Mouse (Mus musculus) ovary, postnatal 36 days (tissue): ENCODE measurements around the gene Gldc.
A peak's percentile ranks its signal among the peaks of the same experiment; 100 is the strongest.

Experiments
- DNase-seq: peaks from one replicate; pipeline ENCODE4 v3.0.0; 2022; ENCODE audit warnings: low spot score, mixed read lengths

Gene Gldc

DNA sequence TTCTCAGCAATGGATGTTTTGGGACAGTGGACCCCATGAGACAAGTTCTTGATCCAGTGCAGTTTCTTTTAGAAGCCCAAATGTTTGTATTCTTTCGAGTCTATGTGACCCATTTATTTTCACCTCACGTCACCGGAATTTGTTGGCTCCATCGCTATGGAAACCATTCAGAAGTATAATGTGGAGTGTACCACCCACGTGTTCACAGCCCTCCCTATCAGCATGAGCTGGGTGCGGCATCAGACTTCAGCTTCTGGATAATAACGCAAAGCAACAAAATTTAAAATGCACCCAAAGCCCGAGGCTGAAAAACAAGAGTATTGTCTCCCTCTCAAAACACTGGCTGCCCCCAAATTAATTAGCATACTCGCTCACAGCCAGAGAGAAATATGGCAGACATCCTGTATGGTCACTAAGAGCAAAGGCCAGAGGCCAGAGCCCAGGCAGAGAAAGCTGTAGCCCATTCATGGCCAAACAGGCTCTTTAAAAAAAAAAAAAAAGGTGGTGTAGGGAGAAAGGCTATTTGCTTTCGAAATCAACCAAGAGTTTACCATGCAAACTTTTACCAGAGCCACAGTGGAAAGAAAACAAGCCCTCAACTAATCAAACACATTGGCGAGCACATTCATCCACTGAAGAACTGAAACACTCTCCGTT, 18.1 kb downstream of the Gldc start:
- no peak for DNase-seq

DNA sequence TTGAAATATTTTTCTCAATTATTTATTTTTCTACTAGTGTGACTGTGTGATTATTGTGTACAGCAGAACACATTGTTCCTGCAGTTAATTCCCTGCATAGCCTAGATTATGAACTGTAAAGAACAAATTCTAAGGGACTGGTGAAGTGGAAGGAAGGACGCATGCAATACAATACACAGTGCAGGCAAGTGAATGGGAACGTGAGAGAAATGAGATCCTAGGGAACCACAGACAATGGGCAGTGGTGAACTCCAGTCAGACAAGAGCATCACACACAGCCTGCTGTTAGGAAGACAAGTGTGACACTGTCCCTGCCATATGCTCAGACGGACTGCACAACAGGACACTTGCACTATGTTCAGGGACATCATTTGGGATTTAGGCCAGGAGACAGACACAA, 21.5 kb downstream of the Gldc start:
- DNase-seq: no peak

DNA sequence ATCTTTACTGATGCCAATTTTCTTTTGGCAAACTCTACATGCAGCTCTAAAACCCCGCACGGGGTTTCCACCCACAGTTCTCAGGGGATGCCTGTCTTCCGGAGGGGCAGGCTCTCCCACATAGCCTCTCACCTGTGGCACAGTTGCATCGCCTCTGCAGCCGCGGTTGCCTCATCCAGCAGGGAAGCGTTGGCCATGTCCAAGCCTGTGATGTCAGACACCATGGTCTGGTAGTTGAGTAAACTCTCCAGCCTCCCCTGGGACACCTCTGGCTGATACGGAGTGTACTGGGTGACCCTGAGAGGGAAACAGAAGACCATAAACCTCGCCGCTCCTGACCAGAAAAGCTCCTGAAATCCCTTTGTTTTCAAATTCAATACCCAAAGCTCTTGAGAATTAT, 23.9 kb downstream of the Gldc start:
- peak; percentile 4 for DNase-seq

DNA sequence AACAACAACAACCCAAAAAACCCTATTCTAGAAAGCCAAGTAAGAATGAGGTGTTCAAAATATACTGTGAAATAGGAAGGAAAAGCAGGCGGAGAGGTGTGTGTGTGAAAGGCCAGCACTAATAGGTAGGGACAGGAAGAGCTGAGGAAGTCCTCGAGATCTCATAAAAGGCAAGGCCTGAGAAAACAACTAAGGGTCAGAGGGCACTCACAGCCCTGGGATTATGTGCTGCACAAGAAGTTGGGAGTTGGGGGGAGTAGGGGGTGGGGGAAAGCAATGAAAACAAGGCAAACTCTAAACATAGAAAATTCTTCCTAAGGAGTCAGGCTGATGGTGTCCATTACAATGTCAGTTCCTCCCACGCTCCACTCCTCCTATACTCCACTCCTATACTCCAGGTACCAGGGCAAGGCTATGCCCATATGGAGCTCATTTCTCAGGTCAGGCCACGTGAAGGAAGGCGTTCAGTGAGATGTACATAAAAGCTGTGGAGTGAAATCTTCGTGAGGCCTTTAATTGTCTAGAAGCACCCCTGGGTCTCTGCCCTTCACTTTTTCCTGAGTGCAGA, 25.9 kb downstream of the Gldc start:
- no peak for DNase-seq

DNA sequence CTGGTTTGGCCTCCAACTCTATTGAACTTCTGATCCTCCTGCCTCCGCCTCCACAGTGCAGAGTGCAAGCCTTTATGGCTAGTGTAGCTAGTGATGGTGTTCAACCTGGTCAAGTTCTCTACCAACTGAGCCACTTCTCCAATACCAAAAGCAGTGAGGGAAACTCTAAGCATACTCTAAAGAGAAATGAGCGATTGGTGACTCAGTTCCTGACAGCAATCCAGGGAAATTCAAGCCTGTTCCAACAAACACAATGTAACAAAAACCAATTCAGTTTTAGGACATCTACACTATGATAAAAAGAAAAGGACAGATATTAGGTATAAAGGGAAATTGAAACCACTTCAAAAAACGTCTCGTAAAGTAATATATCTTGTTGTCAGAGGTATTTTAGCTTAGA, 27.9 kb downstream of the Gldc start:
- DNase-seq: no peak

DNA sequence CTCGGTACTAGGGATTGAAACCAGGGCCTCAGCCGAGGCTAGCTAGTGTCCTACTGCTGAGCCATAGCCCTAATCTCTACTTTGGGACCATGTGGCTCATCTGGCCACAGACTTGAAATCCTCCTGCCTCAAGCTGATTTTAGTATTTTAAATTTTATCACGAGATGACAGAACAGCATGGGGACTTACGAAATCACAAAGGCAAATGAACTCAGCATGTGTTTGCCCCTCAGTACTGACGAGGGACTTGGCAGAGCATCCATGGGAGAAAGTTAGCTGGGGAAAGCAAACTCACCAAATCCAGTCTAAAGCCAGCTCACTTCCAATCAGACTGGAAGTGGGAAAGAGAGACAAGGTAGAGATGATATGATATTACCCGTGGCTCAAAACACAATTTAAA, 28.5 kb downstream of the Gldc start:
- DNase-seq: no peak

DNA sequence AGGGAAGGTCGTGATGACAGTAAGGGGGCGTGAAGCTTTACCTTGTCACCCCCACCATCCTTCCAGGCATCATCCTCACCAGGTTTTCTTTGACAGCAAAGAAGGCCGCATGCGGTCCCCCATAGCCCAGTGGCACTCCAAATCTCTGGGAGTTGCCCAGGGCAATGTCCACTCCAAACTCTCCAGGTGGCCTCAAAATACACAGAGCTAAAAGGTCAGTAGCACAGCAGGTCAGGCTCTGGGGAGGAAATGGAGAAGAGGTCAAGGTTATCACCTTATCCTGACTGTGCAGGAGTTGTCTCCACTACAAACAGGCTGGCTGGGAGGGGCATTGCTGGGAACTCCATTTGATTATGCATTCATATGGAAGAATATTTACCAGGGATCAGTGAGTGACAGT, 30.1 kb downstream of the Gldc start:
- no peak for DNase-seq

DNA sequence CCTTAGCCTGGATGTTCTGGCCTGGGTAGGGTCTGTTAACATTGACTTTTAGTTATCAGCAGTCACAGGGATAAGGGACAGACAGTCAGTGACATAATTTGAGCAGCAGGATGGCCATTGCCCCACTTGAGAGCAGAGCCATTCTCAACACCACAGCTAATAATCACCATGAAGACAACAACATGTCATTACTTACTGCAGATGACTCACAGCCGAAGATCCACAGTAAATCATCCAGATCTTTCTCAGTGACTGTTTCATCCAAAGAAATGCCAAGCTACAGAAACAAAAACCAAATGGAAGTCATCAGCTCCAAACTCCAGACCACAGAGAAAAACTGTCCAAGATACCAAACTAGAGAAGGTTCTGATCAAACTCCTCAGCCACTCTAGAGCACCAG, 38.9 kb downstream of the Gldc start:
- DNase-seq: no peak

DNA sequence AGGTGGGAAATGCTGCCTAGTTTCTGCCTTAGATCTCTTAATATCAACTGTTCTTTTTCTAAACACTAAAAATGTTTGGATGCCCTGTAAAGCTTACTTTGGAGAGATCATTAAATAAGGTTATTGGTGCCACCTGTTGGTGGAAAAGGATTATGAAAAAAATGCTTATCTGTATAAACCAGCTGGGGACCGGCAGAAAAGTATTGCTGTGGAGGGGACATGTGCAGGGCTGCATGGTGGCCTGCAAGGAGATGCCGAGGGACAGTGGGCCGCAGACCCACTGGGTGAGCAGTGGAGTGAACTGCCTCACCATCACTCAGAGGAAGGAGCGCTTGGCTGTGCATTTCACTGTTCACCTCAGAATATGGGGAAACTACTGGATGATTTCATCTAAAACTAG, 47.1 kb downstream of the Gldc start:
- DNase-seq: no peak

DNA sequence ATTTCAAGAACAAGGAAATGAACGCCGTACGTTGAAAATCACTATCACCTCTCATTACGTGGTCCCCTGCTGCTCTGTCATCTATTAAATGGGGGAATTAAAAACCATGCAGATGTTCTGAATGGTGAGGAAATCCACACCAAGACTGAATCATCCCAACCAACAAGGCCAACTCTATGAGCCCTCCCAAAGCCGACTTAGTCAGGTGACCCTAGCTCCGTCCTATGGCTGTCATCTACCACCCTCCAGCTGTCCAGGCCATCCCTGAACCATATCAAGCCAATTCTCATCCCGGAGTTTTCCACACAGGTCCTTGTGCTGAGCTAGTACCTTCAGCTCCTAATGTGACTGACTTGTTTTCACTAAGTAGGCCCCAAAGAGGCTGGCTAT, 49.6 kb downstream of the Gldc start:
- no peak for DNase-seq

DNA sequence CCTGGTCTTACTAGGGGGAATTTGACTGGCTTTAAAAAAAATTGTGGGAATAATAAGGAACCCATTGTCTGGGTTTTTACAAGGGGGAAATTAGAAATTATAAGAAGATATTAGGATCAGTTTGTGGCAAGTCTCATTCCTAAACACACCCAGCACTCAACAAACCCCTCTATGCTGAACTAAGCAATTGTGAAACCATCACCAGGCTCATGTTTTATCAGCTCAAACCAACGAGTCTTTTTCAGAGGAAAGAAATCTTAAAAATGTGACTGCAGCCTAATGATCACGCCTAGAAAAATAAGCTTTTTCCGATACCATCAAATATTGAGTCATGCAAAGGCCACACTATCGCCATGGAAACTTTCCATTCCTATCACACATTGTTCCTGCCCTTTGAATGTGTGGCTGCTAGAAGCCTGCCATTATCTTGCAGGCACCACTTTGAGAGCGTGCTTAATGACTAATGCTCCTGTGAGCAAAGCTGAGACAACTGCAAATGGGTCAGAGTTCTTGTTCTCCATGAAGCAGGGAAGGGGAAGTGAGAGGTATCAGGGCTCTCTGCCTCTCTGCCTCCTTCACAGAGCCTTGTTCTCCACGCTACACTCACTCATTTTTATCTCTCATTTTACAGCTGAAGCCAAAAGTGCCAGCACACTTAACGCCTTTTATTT, 50.1 kb downstream of the Gldc start:
- no peak for DNase-seq

DNA sequence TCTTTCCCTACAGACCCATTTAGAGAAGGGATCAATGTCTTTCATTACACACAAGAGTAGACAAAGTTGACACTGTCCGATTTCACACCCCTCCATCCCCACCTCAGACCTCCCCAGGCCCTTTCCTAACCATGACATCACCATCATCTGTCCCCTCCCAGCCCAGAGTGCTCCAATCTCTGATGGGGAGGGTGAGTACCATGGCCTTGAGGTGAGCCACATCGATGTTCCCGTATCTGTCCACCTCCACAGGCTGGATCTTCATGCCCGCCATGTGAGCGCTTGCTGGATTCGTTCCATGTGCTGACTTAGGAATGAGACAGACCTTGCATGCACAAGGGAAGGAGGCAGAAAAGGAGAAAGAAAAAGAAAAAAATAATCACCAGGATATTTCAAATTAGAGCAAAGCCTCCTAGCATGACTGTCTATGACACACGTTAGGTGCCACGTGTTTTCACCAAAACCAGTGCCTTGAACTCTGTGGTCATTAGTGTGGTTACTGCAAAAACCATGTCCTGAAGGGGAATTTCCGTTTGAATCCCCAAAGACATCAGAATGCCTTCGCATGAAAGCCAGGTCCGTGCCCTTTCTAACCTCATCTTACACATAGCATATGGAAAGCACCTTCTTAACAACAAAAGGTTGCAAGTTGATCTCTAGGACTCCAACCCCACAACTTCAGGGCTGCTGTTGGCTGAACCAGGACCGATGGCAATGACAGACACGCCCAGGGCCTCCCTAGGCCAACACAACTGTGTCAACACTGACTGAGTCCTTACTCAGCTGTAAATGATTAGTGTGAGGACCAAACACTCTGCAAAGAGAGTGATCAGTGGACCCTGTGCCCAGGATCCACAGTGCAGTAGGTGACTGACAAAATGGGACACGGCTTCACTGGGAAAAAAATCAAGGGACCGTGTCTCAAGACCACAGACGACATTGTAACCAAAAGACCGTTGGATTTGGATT, 56.6 kb downstream of the Gldc start:
- no peak for DNase-seq

DNA sequence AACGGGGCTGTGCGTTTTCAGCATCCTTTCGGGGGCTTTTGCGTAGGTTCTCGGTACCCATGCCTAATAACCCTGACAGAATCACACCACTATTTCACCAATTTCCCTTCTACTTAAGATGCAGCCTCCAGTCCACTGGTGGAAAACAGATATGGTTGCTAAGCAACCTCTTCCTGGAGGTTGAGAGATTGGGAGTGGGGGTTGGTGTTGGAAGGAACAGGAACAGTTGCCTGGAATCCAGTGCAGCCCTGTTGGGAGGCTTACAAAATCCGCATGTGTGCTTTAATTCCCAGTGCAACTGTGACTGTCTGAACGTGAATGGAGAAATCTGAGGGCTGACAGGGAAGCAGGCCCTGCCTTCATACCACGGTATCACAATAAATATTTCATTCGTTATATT, 57.5 kb downstream of the Gldc start:
- DNase-seq: no peak

DNA sequence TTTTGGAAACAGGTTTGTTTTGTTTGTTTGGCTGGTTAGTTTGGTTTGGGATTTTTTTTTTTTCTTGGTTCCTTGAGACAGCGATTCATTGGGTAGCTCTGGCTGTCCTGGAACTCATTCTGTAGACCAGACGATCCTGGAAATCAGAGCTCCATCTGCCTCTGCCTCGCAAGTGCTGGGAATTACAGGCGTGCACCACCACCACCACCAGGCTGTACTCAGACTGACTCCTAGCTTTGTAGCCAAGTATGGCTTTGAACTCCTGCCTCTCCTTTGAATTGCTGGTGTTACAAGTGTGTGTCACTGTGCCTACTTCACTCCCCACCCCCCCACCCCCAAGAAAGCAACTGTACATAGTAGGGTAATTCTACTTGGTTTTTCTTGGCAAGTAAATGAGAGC, 58.0 kb downstream of the Gldc start:
- DNase-seq: no peak

DNA sequence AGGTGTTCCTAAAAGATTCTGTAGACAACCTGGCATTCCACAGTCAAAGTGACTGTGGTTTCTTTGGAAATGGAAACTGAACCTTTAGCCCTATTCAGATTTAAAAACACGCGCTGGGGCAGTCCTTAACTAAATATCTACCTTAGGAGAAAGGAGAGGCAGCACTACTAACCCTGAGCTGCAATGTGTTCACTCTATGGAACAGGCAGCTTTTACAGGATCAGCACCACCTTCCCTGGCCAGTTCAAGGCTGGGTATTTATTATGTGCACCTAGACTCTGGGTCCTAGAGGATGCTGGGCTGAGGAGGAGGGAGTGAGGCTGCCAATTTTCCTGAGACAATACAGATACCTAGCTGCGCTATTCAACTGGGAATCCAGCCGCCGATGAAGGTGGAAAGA, 59.6 kb downstream of the Gldc start:
- no peak for DNase-seq

DNA sequence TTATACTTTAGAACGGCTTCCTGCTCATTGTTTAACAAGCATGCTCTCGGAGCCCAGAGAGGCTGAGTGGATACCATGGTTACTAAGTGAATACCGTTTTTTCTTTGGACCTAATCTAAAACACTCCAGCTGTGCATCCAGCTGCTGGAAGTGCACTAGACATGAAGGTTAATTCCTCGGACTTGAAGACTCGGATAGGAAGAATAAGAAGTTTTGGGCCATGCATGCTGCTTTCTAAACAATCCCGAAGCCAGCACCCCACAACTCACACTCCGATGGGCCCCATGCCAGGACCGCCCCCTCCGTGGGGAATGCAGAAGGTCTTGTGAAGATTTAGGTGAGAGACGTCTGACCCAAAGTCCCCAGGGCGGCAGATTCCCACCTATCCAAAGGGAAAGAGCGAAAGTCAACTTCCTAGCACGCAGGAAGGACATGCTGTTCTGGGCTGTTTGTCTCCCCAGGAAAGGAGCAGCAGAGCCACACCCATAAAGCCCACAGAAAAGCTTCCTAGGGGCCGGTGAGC, 60.2 kb downstream of the Gldc start:
- no peak for DNase-seq

DNA sequence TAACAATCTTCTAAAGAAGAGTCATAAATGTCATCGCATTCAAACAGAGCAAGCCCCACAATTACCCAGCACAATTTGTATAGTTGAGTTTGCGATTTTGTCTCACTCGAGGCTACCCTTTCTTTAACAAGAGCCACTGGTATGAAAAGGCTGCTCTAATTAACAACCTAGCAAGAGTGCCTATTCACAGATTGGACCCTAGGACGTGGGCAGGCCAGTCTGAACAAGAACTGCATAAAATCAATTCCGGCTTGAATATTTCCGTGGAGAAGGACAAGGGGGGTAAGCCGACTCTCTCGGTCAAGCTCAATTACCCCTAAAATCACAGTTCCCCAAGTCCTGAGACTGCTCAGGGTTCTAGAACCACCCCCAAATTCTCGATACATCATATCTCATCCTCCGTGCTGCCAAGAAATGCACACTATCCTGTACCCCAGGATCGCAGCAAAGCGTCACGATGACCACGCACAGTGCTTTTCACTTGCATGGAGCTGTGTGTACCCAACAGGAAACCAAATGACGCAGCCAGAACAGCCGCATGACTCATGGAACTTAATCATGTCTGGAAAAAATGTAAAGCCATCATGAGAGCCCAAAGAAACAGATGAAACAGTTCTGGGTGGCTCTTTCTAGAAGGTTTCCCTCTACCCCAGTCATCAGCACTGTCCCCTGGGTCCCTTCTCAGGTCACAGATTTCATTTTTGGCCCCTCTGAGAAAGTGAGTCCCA, 62.1 kb downstream of the Gldc start:
- DNase-seq: no peak

DNA sequence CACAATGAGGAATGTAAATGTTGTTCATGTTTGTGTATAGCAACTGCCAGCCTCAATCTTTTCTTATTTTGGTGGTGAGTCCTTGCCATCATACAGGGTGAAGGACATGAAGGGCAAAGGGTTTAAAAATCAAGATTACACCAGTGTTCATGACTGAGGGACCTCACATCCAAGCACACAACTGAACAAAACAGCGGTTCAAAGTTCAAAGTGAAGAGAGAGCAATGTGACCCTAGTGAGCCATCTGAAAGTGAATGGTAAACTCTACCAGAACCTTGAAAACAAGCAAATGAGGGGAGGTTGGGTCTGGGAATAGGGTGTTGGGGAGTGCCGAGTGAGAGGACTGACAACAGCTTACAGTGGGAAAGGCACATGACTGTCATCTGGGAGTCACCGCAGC, 63.8 kb downstream of the Gldc start:
- no peak for DNase-seq

DNA sequence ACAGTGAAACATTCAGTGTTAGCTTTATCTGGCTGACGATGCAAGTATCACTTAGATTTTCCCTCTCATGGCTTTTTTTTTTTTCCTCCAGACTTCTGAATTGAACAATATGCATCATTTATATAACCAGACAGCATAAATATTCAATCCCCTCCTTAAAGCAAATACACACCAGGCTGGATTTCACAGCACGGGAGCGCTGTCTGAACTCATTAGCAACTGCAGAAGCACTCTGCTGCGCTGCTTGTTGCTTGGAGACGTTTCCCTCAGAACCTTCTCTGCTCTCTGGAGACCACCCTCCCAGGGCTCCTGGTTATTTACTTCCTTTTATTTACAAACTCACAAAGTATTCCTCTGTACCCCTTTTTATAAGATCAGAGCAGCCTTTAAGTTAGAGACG, 66.1 kb downstream of the Gldc start:
- no peak for DNase-seq

DNA sequence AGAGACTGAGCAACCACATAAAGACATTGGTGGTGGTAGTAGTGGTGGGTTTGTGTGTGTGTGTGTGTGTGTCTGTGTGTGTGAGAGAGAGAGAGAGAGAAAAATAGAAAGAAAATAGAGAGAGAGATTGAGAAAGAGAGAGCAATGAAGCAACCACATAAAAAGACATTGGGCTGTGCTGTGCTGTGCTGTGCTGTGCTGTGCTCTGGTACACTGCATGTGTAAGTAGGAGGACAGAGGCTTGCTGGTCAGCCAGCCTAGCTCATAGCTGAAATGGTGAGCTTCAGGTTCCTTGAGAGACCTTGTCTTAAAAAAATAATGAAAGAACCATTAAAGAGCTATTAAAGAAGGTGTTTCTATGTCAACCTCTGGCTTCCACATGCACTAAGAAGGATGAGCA, 66.6 kb downstream of the Gldc start:
- no peak for DNase-seq

DNA sequence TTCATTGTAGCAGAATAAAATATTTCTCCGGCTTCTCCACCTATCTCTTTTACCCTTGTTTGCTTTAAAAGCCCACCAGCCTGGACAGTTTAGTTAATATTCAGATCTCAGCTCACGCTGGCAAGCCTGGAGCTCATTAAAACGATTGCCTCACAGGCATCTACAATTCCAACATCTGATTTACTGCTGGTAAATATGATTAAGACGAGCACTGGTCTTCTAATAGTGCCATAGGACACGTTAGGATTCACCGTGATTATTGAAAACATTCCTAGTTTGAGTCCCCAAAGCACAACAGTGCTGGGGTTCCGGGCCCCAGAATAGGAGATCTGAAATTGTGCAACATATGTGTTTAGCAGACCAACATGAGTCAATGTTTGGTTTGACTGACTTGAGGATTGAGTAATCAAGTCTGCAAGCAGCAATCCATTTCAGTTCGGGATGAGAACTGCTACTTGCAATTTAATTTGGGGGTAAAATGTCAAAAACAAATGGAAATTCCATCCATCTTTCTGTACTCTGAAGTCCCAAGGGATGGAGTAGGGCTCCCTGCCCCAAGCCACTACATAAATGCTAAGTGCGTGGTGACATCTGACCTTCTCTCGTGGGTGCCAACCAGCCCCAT, 67.9 kb downstream of the Gldc start:
- no peak for DNase-seq
